Mouse (Mus musculus): ENCODE measurements around the gene Olfr498. TPM values are rescaled to one million over a fixed set of nuclear protein-coding genes. Genes with fewer than 3 reads are reported as not detected.

Gene Olfr498
- total RNA-seq (2021), result not detected
- long read RNA-seq, experiment 1, result 0 reads
- long read RNA-seq, experiment 2, result 0 reads

DNA sequence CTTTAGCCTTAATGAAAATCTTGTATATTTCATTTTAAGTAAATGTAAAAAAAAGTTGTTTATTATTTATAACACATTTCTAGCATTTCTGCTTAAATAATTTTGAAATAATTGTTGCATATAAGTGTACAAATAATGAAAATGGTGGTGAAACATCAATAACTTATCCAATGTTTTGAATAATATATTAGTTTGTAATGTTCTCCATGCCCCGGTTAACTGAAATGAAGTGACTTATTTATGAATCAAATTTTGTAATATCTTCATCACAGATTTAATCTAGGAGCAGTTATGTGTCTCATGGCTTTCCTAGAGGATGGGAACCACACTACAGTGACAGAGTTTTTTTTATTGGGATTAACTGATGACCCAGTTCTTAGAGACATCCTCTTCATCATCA is at the start of gene Olfr498:
Gene Olfr498 (plus strand): TSS at position 301 of the 400 bp plus-strand sequence.
- DNase-seq (ENCODE audit: low spot score in 2 of 2), result no peak

DNA sequence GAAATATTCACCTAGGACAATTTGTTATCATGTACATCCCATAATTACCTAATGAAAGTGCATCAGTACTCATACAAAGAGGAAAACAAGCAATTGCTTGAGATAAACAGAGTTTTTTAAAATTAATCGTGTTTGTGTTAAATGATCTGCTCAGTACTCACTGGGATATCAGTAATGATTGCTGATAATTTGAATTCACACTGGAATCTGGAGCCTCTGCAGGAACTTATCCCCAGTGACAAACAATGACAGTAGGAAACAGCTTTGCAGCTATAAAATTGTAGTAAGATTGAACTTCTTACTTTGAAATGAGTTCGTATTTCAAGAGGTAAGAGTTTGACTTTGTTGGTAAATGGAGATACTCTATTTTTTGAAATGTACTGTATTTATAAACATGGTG is 45.0 kb upstream of the Olfr498 start, which contains the start of gene Olfr497:
Gene Olfr497 (plus strand): TSS at position 301 of the 400 bp plus-strand sequence.
- DNase-seq (ENCODE audit: low spot score in 2 of 2), result no peak

Other genes starting within 250 kb of the Olfr498 start
- not detected for gene Olfr488, start 207.0 kb upstream of the Olfr498 start, total RNA-seq (2021)
- not detected for gene Olfr490, start 176.4 kb upstream of the Olfr498 start, total RNA-seq (2021)
- not detected for gene Olfr491, start 151.9 kb upstream of the Olfr498 start, total RNA-seq (2021)
- not detected for gene Olfr492, start 141.7 kb upstream of the Olfr498 start, total RNA-seq (2021)
- not detected for gene Olfr493, start 118.3 kb upstream of the Olfr498 start, total RNA-seq (2021)
- gene Olfr494, start 100.0 kb upstream of the Olfr498 start, total RNA-seq (2021), result not detected
- gene Olfr495, start 72.2 kb upstream of the Olfr498 start, total RNA-seq (2021), result not detected
- gene Olfr497, start 44.9 kb upstream of the Olfr498 start, total RNA-seq (2021), result not detected
- not detected for gene Olfr502, start 59.7 kb downstream of the Olfr498 start, total RNA-seq (2021)
- gene Olfr503, start 79.2 kb downstream of the Olfr498 start, total RNA-seq (2021), result not detected
- not detected for gene Olfr504, start 100.5 kb downstream of the Olfr498 start, total RNA-seq (2021)
- not detected for gene Olfr506, start 145.5 kb downstream of the Olfr498 start, total RNA-seq (2021)
- not detected for gene Olfr507, start 156.5 kb downstream of the Olfr498 start, total RNA-seq (2021)
- not detected for gene Olfr508, start 164.7 kb downstream of the Olfr498 start, total RNA-seq (2021)
- not detected for gene Olfr509, start 186.6 kb downstream of the Olfr498 start, total RNA-seq (2021)
- not detected for gene Olfr510, start 201.1 kb downstream of the Olfr498 start, total RNA-seq (2021)
- not detected for gene Olfr512, start 248.0 kb downstream of the Olfr498 start, total RNA-seq (2021)

Data from gastrocnemius, postnatal 4 days (tissue).